Mouse (Mus musculus) olfactory bulb, adult 2 months (tissue): ENCODE data around the gene Ctnna3. TPM values are rescaled to one million over a fixed set of nuclear protein-coding genes. Genes with fewer than 3 reads are reported as not detected.
"Not testable (repeated sequence)": the region's sequence is repeated elsewhere in the genome, so short reads cannot be mapped to it uniquely, and the experiment has no call there.

Experiments
- H3K27ac ChIP-seq: fragments of 200-500 bp; 2 replicates; pipeline ENCODE4 v1.5.1; 2012; ENCODE audit warnings: low read depth, low read length; ENCODE audit not compliant: insufficient read depth
- H3K4me1 ChIP-seq: fragments of 200-500 bp; 2 replicates; pipeline ENCODE4 v1.6.1; 2012; ENCODE audit warnings: low read length; ENCODE audit not compliant: control insufficient read depth, insufficient read depth
- H3K4me3 ChIP-seq: fragments of 200-500 bp; 2 replicates; pipeline ENCODE4 v1.5.1; 2012; ENCODE audit warnings: mild to moderate bottlenecking, low read depth, low read length, moderate library complexity; ENCODE audit not compliant: insufficient read depth
- CTCF ChIP-seq: fragments of 200-500 bp; IDR thresholded peaks from 2 replicates; pipeline ENCODE4 v1.5.1; 2012; ENCODE audit warnings: low read depth, mild to moderate bottlenecking, low read length, moderate library complexity; ENCODE audit not compliant: insufficient read depth
- POLR2A ChIP-seq: fragments of 200-500 bp; IDR thresholded peaks from 2 replicates; pipeline ENCODE4 v1.6.1; 2012; ENCODE audit warnings: mild to moderate bottlenecking, low read depth, low read length, moderate library complexity; ENCODE audit not compliant: insufficient read depth
- WGBS: fragments of 180-500 bp; shearing (Covaris S2); methylation state at CpG from one replicate; pipeline ENCODE4 v1.1.7; 2018; 5-methylcytosine and 5-hydroxymethylcytosine counted together
- polyA plus RNA-seq: library from polyadenylated mRNA; stranded (reverse); fragments of >200 nt; gene quantifications from 2 replicates; pipeline ENCODE4 v1.2.4, GENCODE M21; 2012; ENCODE audit warnings: low replicate concordance; ENCODE audit not compliant: missing spikeins, insufficient read depth, insufficient read length

Gene Ctnna3
- polyA plus RNA-seq, 1 experiment, result not detected

DNA sequence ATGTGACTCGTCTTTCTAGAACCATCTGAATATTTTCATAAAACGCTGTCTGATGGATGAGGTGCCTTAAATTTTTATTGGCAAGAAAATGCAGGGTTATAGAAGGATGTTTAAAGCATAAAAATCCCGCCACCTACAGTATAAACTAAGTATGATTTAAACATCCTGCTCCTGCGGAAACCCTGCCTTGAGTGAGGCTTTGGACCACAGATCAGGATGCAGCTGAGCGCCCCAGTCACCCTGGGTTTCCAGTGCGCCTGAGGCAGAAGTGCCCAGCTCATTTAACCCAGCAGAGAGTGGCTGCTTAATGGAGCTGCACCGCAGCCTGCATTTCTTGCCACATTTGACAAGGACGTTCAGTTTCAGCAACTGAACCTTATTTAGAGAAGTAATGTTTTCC, 1211.7 kb downstream of the Ctnna3 start:
- 71% methylated on average over 8 of the region's 8 CpGs for WGBS
- no peaks in the 10 kb centered on the region for H3K4me1 ChIP-seq
- no peak overlapping the region for H3K4me3 ChIP-seq
- no peak for TF ChIP-seq POLR2A
- no peak for TF ChIP-seq CTCF
- no peak overlapping the region for H3K27ac ChIP-seq

DNA sequence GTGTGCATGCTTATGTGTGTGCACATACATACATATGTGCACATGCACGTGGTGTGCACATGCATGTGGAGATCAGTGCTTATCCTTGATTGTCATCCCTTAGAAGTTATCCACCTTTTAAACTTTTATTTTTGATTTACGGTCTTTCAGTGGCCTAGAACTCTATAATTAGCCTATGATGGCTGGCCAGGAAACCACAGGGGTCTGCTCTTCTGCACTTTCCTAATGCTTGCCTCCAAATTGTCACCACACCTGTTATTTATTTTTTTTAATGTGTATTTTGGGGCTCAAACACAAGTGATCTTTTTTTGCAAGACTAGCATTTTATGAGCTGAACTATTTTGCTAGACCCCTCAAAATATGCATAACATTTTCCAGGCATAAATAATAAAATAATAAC, 1214.1 kb downstream of the Ctnna3 start:
- H3K4me1 ChIP-seq, result no peaks in the 10 kb centered on the region
- WGBS, result 75% methylated on average over 2 of the region's 2 CpGs
- H3K4me3 ChIP-seq, result no peak overlapping the region

DNA sequence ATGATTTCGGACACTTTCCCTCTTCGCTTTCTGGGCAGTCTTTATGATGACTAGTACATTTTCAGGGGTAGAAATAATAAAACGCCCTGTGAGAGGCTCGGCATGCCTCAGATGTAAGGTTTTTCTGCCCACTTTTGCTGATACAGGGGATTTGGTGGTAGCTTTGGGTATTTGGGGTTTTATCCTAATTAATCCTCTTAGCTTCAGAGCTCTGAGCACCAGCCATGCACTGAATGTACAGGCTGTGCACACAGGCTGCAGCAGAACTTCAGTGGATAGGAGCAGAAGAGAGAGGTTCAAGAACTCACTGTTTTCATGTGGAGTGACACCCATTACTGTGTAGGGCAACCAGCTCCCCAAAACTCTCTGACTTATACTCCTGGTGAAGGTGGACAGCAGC, 1231.3 kb downstream of the Ctnna3 start:
- Histone ChIP-seq H3K4me3 (no peak overlapping the region), H3K4me1 (no peaks in the 10 kb centered on the region), H3K27ac (no peak overlapping the region)
- 80% methylated on average over 4 of the region's 4 CpGs for WGBS
- TF ChIP-seq CTCF, result no peak
- no peak for TF ChIP-seq POLR2A

More for the DNA sequence above, 1214.1 kb downstream of the Ctnna3 start:
- no peak for TF ChIP-seq CTCF
- no peak for TF ChIP-seq POLR2A
- no peak overlapping the region for H3K27ac ChIP-seq

DNA sequence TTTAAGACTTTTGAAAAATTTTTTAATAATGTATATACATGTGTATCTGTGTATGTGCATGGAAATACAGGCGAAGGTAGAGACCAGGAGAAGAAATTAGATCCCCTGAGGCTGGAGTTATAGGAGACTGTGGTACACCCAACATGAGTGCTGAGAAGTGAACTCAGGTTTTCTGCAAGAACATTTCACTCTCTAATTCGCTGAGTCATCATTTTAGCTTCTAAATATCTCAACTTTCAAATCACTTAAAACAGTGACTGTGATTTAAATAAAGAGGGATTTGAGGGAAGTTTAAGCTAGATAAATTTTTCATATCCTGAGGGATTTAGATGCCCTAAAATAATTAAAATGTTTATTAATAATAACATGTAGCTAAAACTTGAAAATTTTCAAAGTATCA, 1241.6 kb downstream of the Ctnna3 start:
- no peak overlapping the region for H3K27ac ChIP-seq
- no peak for TF ChIP-seq CTCF
- TF ChIP-seq POLR2A, result no peak

DNA sequence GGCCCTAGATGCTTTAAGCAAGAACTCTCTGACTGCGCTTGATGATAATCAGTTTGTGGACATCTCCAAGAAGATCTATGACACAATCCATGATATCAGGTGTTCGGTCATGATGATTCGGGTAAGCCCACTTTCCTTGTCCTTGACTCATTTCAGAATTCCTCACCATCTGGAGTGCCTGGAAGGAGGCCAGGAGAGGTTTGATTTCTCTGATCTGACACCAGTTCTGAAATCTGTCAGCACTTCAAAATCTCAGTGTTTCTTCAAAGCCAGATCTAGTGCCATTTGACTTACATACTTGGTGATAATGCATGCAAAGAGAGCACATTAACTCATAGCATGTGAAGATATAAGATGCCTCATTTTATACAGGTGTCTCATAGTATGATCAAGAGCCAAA, 1245.9 kb downstream of the Ctnna3 start:
- TF ChIP-seq POLR2A (no peak), CTCF (no peak)
- over 99% methylated on average over 3 of the region's 3 CpGs for WGBS
- no peak overlapping the region for H3K4me3 ChIP-seq
- no peaks in the 10 kb centered on the region for H3K4me1 ChIP-seq
- H3K27ac ChIP-seq, result no peak overlapping the region

More for the DNA sequence above, 1241.6 kb downstream of the Ctnna3 start:
- Histone ChIP-seq H3K4me3 (no peak overlapping the region), H3K4me1 (no peaks in the 10 kb centered on the region)
- 88% methylated on average over 2 of the region's 2 CpGs for WGBS

DNA sequence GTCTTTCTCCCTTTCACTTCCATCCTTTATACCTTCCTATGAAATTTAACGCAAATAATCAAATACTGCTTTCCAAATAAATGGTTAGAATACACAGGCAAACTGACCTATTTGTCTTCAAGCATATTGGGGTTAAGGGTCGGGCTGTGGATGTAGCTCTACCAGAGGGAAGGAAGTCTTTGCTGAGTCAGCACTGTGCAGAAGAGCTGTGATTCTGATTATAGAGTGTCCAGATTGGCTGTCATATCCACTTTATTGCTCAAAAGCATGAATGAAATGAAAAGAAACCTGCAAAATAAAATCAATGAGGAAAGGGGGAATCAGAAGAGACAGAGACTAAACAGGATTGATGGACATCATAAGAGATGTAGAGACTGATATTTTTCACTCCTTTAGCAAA, 1280.1 kb downstream of the Ctnna3 start:
- Histone ChIP-seq H3K4me3 (no peak overlapping the region), H3K27ac (no peak overlapping the region), H3K4me1 (no peaks in the 10 kb centered on the region)
- TF ChIP-seq POLR2A, result no peak
- no peak for TF ChIP-seq CTCF
- 94% methylated on average over 2 of the region's 2 CpGs for WGBS

DNA sequence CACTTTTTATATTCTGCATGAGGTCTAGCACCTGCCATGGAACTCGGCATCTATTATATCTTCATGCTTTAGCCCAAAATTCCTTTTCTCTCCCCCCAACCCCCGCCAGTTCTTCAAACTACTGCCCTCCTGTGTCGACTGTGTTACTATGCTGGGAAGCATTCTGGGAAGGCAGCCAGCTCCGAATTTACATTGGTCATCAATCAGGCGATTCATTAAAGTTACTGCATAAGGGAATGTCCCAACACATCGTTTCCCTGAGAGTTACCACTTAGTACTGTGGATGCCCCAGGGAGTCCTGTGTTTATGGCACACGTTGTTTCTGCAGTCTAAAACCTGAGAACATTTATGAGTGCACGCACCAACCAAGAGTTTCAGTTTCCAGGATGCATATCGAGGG, 1288.1 kb downstream of the Ctnna3 start:
- Histone ChIP-seq H3K4me1 (no peaks in the 10 kb centered on the region), H3K27ac (no peak overlapping the region), H3K4me3 (no peak overlapping the region)
- WGBS, result 32% methylated on average over 9 of the region's 9 CpGs
- TF ChIP-seq POLR2A (no peak), CTCF (no peak)

DNA sequence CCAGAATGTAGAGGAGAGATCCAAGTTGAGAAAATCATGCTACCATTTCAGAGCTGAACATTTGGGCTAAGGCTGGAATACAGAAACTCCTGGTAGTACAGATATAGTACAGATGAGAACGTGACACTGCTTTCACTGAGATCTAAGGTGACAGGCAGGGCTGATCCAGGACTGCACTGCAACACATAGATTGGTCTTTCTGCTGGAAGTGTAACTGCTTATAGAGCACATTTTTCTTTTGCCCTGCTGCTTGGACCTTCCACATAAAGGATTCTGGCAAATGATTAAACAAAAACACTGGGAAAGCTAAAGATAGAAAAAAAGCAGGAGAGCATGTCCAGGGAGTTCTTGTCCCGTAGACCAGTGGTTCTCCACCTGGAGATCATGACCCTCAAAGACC, 1305.8 kb downstream of the Ctnna3 start:
- H3K27ac ChIP-seq, result no peak overlapping the region
- WGBS, result 87% methylated on average over 2 of the region's 2 CpGs
- no peak overlapping the region for H3K4me3 ChIP-seq
- no peaks in the 10 kb centered on the region for H3K4me1 ChIP-seq
- TF ChIP-seq POLR2A (no peak), CTCF (no peak)

DNA sequence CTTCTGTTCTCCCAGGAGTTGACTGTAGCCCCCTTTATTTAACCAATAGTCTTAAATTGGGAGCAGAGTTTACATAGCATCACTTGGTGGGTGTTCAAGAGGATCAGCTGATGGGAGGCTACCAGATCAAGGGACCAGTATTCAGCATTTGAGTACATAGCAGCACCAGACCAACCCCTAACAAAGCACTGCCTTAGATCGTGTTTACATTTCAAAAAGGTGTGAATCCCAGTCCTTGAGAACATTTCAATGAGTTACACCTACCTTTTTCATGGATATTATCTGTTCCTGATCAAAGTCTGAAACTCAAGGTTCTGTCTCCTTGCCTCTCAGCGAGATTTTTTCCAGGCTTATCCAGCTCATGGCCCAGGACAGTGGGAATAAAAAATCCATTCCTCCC, 1306.7 kb downstream of the Ctnna3 start:
- WGBS, result 65% methylated on average over 2 of the region's 2 CpGs
- no peak overlapping the region for H3K4me3 ChIP-seq
- H3K4me1 ChIP-seq, result no peaks in the 10 kb centered on the region
- H3K27ac ChIP-seq, result no peak overlapping the region
- TF ChIP-seq POLR2A (no peak), CTCF (no peak)

DNA sequence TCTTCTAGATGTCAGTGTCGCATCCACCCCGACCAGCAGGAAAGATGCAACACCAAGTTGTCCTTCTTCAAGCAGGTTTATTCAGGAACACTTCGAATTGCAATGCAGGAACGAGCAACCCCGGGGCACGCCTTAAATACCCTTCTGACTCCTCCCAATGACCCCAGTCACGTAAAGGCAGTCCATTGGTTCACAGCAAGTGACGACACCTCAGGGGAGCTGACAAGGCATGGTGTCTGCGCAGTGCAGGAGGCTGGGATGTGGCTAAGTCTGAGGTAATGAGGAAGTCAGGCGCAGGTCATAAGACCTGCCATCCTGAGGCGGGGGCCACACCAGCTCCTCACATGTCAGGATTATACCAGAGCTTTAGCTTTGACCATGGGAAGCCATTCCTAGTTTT, 1311.8 kb downstream of the Ctnna3 start:
- not testable (repeated sequence) for H3K4me3 ChIP-seq, H3K4me1 ChIP-seq, H3K27ac ChIP-seq
- WGBS, result 92% methylated on average over 11 of the region's 11 CpGs

DNA sequence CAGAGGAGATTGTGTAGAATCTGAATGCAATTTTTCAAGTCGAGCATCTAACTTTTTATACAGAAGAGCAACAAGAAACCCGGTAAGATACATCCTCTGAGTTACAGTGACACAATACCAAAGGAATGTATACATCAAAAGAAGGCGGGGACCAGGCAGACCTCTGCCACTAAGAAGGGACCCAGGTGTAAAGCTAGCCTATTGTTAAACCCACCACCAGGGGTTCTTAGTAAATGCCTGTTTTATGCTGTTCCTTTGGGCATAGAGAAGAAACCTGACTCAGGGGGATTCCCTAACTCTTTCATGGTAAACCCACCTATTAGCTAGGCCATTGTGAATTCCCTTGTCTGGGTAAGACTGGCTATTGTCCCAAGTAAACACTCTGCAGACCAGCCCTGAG, 1314.2 kb downstream of the Ctnna3 start:
- not testable (repeated sequence) for H3K27ac ChIP-seq, H3K4me3 ChIP-seq, H3K4me1 ChIP-seq
- WGBS, result 42% methylated on average over 3 of the region's 3 CpGs
